Mouse (Mus musculus): ENCODE measurements at regions not wholly inside any gene's neighbourhood (a gene's known extent, or its start where the extent isn't known, plus 50 kb on each side); places are given as distances from the start of the nearest gene placed in this dataset.

DNA sequence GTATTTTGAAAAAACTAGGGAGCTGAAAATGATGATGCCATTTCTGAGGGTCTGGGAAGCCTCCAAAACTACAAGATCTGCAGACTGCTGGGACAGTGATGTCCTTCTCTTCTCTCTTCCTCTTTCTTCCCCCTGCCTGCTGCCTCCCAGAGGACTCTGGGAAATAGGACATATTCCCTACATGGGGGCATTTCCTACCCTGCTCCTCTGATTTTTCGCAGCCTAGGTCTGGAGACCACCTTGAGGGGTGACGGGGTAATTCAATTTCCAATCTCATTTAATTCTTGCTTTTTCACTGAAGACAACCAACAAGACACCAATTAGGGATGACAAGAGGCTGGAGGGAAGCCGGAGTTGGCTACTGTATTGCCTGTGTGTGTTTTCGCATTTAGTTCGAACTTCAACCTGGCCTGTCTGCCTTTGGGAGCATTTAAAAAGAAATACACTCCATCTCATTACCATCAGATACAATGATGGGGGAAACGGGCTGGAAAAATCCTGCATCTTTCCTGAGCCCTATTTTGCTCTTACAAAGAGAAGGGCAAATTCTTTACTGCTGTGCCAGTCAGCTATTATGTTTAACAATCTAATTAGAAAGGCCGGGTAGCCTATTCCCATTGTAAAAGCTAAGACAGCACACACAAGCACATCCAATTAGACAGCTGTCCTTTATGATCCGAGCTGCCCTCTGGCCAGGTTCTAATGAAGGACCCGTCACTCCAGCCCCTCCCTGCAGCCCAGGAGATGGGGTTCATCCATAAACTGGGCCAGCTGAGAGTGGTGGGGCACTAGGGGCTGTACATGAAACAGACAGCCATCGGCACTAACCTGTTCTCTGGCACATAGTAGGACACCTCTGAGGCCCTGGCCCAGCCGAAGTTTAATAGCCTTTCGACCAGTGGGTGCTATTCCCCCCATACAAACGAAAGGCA is 505.0 kb downstream of the 1700129C05Rik start:
- peaks cover 29% of the 10 kb centered on the region for H3K27me3 ChIP-seq (ENCODE audit: control insufficient read depth, insufficient read depth, low read length)
- 16% methylated on average over 13 of the region's 13 CpGs for WGBS

GRCm38 (mm10) chr14:58631221-58631620 is 511.5 kb downstream of the 1700129C05Rik start:
- WGBS: 68% methylated on average over 9 of the region's 9 CpGs
- peaks cover 23% of the 10 kb centered on the region for H3K27me3 ChIP-seq (ENCODE audit: control insufficient read depth, insufficient read depth, low read length)

More for the DNA sequence above, 505.0 kb downstream of the 1700129C05Rik start:
- Histone ChIP-seq H3K4me1 (replicated peaks; ENCODE audit: control insufficient read depth, insufficient read depth, low read length) (peaks cover 14% of the 10 kb centered on the region), H3K27ac (ENCODE audit: low read depth, low read length) (no peak overlapping the region), H3K4me2 (ENCODE audit: low read depth, low read length, severe bottlenecking) (peak overlapping the region; percentile 8; the same call in 1 of the 2 replicates), H3K9ac (ENCODE audit: low read length) (no peak overlapping the region), H3K36me3 (ENCODE audit: control insufficient read depth, insufficient read depth, low read length) (no peaks in the 10 kb centered on the region), H3K9me3 (ENCODE audit: control insufficient read depth, low read length) (no peaks in the 10 kb centered on the region), H3K4me3 (ENCODE audit: low read depth, low read length) (no peak overlapping the region)
- peak; percentile 74 for DNase-seq (ENCODE audit: low spot score)
- ATAC-seq (replicated peaks; ENCODE audit: low FRiP score): peak; percentile 92

DNA sequence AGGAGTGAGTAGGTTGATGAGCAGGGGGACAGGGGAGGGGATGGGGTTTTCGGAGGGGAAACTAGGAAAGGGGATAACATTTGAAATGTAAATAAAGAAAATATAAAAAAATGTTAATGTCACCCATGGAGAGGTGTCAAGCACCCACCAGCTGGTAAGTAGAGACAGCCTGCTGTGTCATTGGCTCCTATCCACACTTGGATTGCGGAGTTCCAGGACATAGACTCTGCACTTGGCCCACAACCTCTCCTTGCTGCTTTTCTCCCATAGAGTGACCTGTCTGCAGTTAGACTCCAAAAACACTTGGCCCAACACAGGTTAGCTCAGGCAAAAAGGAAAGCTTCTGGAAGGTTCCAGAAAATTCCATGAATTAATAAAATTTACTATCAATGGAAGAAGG is 514.4 kb downstream of the 1700129C05Rik start:
- Histone ChIP-seq H3K9me3 (ENCODE audit: control insufficient read depth, low read length) (no peaks in the 10 kb centered on the region), H3K9ac (ENCODE audit: low read length) (no peak overlapping the region), H3K27ac (ENCODE audit: low read depth, low read length) (no peak overlapping the region), H3K36me3 (ENCODE audit: control insufficient read depth, insufficient read depth, low read length) (no peaks in the 10 kb centered on the region), H3K4me2 (ENCODE audit: low read depth, low read length, severe bottlenecking) (no peak overlapping the region), H3K4me1 (replicated peaks; ENCODE audit: control insufficient read depth, insufficient read depth, low read length) (no peaks in the 10 kb centered on the region), H3K4me3 (ENCODE audit: low read depth, low read length) (no peak overlapping the region), H3K27me3 (ENCODE audit: control insufficient read depth, insufficient read depth, low read length) (peaks cover 5% of the 10 kb centered on the region; the same call in 1 of the 2 replicates)
- ATAC-seq (replicated peaks; ENCODE audit: low FRiP score) (no peak), DNase-seq (ENCODE audit: low spot score) (no peak)
- WGBS: 83% methylated on average over 2 of the region's 2 CpGs

More at GRCm38 (mm10) chr14:58631221-58631620, 511.5 kb downstream of the 1700129C05Rik start:
- no peak overlapping the region for H3K4me3 ChIP-seq (ENCODE audit: low read depth, low read length)
- no peak overlapping the region for H3K9ac ChIP-seq (ENCODE audit: low read length)
- no peaks in the 10 kb centered on the region for H3K9me3 ChIP-seq (ENCODE audit: control insufficient read depth, low read length)
- ATAC-seq (replicated peaks; ENCODE audit: low FRiP score) (no peak), DNase-seq (ENCODE audit: low spot score) (no peak)
- H3K36me3 ChIP-seq (ENCODE audit: control insufficient read depth, insufficient read depth, low read length): no peaks in the 10 kb centered on the region
- H3K27ac ChIP-seq (ENCODE audit: low read depth, low read length): no peak overlapping the region
- no peaks in the 10 kb centered on the region for H3K4me1 ChIP-seq (replicated peaks; ENCODE audit: control insufficient read depth, insufficient read depth, low read length)
- no peak overlapping the region for H3K4me2 ChIP-seq (ENCODE audit: low read depth, low read length, severe bottlenecking)

- Histone ChIP-seq H3K9ac (ENCODE audit: low read length) (no peak overlapping the region), H3K36me3 (ENCODE audit: control insufficient read depth, insufficient read depth, low read length) (no peaks in the 10 kb centered on the region), H3K9me3 (ENCODE audit: control insufficient read depth, low read length) (no peaks in the 10 kb centered on the region), H3K4me2 (ENCODE audit: low read depth, low read length, severe bottlenecking) (no peak overlapping the region), H3K27ac (ENCODE audit: low read depth, low read length) (no peak overlapping the region), H3K4me3 (ENCODE audit: low read depth, low read length) (no peak overlapping the region), H3K4me1 (replicated peaks; ENCODE audit: control insufficient read depth, insufficient read depth, low read length) (no peaks in the 10 kb centered on the region), H3K27me3 (ENCODE audit: control insufficient read depth, insufficient read depth, low read length) (no peaks in the 10 kb centered on the region; the same call in 1 of the 2 replicates)
- no peak for ATAC-seq (replicated peaks; ENCODE audit: low FRiP score)
- 88% methylated on average over 5 of the region's 5 CpGs for WGBS
- no peak for DNase-seq (ENCODE audit: low spot score)
These were observed 516.0 kb downstream of the 1700129C05Rik start for GRCm38 (mm10) chr14:58626506-58627256.

DNA sequence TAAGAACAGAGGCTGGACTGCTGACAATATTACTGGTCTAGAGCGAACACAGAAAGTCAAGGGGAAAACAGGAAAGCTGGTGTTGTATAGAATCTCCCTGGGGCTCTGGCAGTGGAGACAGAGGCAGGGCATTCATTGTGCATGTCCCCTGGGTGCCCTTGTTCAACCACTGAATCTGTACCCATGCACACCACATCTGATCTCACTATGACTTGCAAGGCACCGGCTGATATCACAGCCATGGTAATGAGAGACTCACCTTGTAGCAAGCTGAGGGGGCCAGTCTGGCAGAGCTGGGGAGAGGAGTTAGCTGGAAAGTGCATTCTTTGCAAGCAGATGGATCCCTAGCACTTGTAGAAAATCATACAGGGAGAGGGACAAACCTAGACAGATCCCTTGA is 522.5 kb downstream of the 1700129C05Rik start:
- DNase-seq (ENCODE audit: low spot score): no peak
- no peaks in the 10 kb centered on the region for H3K27me3 ChIP-seq (ENCODE audit: control insufficient read depth, insufficient read depth, low read length)
- no peaks in the 10 kb centered on the region for H3K4me1 ChIP-seq (replicated peaks; ENCODE audit: control insufficient read depth, insufficient read depth, low read length)
- no peak overlapping the region for H3K9ac ChIP-seq (ENCODE audit: low read length)
- ATAC-seq (replicated peaks; ENCODE audit: low FRiP score): no peak
- no peak overlapping the region for H3K4me2 ChIP-seq (ENCODE audit: low read depth, low read length, severe bottlenecking)
- no peaks in the 10 kb centered on the region for H3K9me3 ChIP-seq (ENCODE audit: control insufficient read depth, low read length)
- H3K27ac ChIP-seq (ENCODE audit: low read depth, low read length): no peak overlapping the region
- WGBS: 87% methylated on average over 2 of the region's 2 CpGs
- no peaks in the 10 kb centered on the region for H3K36me3 ChIP-seq (ENCODE audit: control insufficient read depth, insufficient read depth, low read length)
- no peak overlapping the region for H3K4me3 ChIP-seq (ENCODE audit: low read depth, low read length)

GRCm38 (mm10) chr14:58617656-58618055 is 525.0 kb downstream of the 1700129C05Rik start:
- Histone ChIP-seq H3K36me3 (ENCODE audit: control insufficient read depth, insufficient read depth, low read length) (no peaks in the 10 kb centered on the region), H3K4me2 (ENCODE audit: low read depth, low read length, severe bottlenecking) (no peak overlapping the region), H3K27ac (ENCODE audit: low read depth, low read length) (no peak overlapping the region), H3K27me3 (ENCODE audit: control insufficient read depth, insufficient read depth, low read length) (no peaks in the 10 kb centered on the region), H3K4me3 (ENCODE audit: low read depth, low read length) (no peak overlapping the region), H3K4me1 (replicated peaks; ENCODE audit: control insufficient read depth, insufficient read depth, low read length) (no peaks in the 10 kb centered on the region), H3K9ac (ENCODE audit: low read length) (no peak overlapping the region), H3K9me3 (ENCODE audit: control insufficient read depth, low read length) (no peaks in the 10 kb centered on the region)
- ATAC-seq (replicated peaks; ENCODE audit: low FRiP score): no peak
- WGBS: 81% methylated on average over 10 of the region's 10 CpGs
- no peak for DNase-seq (ENCODE audit: low spot score)

- ATAC-seq (replicated peaks; ENCODE audit: low FRiP score): no peak
- 69% methylated on average over 4 of the region's 4 CpGs for WGBS
- Histone ChIP-seq H3K4me2 (ENCODE audit: low read depth, low read length, severe bottlenecking) (no peak overlapping the region), H3K4me3 (ENCODE audit: low read depth, low read length) (no peak overlapping the region), H3K9ac (ENCODE audit: low read length) (no peak overlapping the region), H3K4me1 (replicated peaks; ENCODE audit: control insufficient read depth, insufficient read depth, low read length) (no peaks in the 10 kb centered on the region), H3K36me3 (ENCODE audit: control insufficient read depth, insufficient read depth, low read length) (no peaks in the 10 kb centered on the region), H3K27me3 (ENCODE audit: control insufficient read depth, insufficient read depth, low read length) (no peaks in the 10 kb centered on the region), H3K27ac (ENCODE audit: low read depth, low read length) (no peak overlapping the region), H3K9me3 (ENCODE audit: control insufficient read depth, low read length) (no peaks in the 10 kb centered on the region)
- no peak for DNase-seq (ENCODE audit: low spot score)
These were observed 534.5 kb downstream of the 1700129C05Rik start for GRCm38 (mm10) chr14:58608216-58608615.

GRCm38 (mm10) chr14:58607734-58608133 is 535.0 kb downstream of the 1700129C05Rik start:
- 84% methylated on average over 2 of the region's 2 CpGs for WGBS
- ATAC-seq (replicated peaks; ENCODE audit: low FRiP score): no peak
- Histone ChIP-seq H3K36me3 (ENCODE audit: control insufficient read depth, insufficient read depth, low read length) (no peaks in the 10 kb centered on the region), H3K4me2 (ENCODE audit: low read depth, low read length, severe bottlenecking) (no peak overlapping the region), H3K27me3 (ENCODE audit: control insufficient read depth, insufficient read depth, low read length) (no peaks in the 10 kb centered on the region), H3K27ac (ENCODE audit: low read depth, low read length) (no peak overlapping the region), H3K4me3 (ENCODE audit: low read depth, low read length) (no peak overlapping the region), H3K4me1 (replicated peaks; ENCODE audit: control insufficient read depth, insufficient read depth, low read length) (no peaks in the 10 kb centered on the region), H3K9ac (ENCODE audit: low read length) (no peak overlapping the region), H3K9me3 (ENCODE audit: control insufficient read depth, low read length) (no peaks in the 10 kb centered on the region)
- no peak for DNase-seq (ENCODE audit: low spot score)

All from forebrain, embryonic 11.5 days (tissue).